Mouse (Mus musculus) embryonic facial prominence, embryonic 10.5 days (tissue): Measurements from ENCODE around the gene Gm43302. TPM values are rescaled to one million over a fixed set of nuclear protein-coding genes. Genes with fewer than 3 reads are reported as not detected.
"Not testable (repeated sequence)": the region's sequence is repeated elsewhere in the genome, so short reads cannot be mapped to it uniquely, and the experiment has no call there.

Experiments
- DNase-seq: peaks from one replicate; pipeline ENCODE4 v3.0.0-alpha.2; 2017; ENCODE audit warnings: low spot score
- H3K27ac ChIP-seq: fragments of 300-500 bp; sonication (generic); replicated peaks from 2 replicates; pipeline ENCODE4 v1.5.1; 2016; ENCODE audit warnings: mild to moderate bottlenecking
- H3K27me3 ChIP-seq: fragments of 300-500 bp; sonication (generic); replicated peaks from 2 replicates; pipeline ENCODE4 v1.6.1; 2016; ENCODE audit warnings: low read depth, mild to moderate bottlenecking; ENCODE audit not compliant: poor library complexity, severe bottlenecking
- H3K36me3 ChIP-seq: fragments of 300-500 bp; sonication (generic); replicated peaks from 2 replicates; pipeline ENCODE4 v1.6.1; 2016; ENCODE audit warnings: mild to moderate bottlenecking, moderate library complexity
- H3K4me1 ChIP-seq: fragments of 300-500 bp; sonication (generic); 2 replicates; pipeline ENCODE4 v1.6.1; 2016
- H3K4me3 ChIP-seq: fragments of 300-500 bp; sonication (generic); 2 replicates; pipeline ENCODE4 v1.5.1; 2016; ENCODE audit warnings: mild to moderate bottlenecking, moderate library complexity
- H3K9me3 ChIP-seq: fragments of 300-500 bp; sonication (generic); 2 replicates; pipeline ENCODE4 v1.6.1; 2016; ENCODE audit warnings: mild to moderate bottlenecking
- WGBS: fragments of 180-500 bp; shearing (Covaris S2); methylation state at CpG from one replicate; pipeline ENCODE4 v1.1.7; 2016; 5-methylcytosine and 5-hydroxymethylcytosine counted together
- polyA plus RNA-seq: library from polyadenylated mRNA; unstranded; fragments of >200 nt; fragmentation: Nextera tagmentation; extraction: Ambion mirVana; gene quantifications from 2 replicates; pipeline ENCODE4 v1.2.1, GENCODE M21; 2016

The Gm43302 gene
- polyA plus RNA-seq, 1 experiment from 2014 or later, result not detected

DNA sequence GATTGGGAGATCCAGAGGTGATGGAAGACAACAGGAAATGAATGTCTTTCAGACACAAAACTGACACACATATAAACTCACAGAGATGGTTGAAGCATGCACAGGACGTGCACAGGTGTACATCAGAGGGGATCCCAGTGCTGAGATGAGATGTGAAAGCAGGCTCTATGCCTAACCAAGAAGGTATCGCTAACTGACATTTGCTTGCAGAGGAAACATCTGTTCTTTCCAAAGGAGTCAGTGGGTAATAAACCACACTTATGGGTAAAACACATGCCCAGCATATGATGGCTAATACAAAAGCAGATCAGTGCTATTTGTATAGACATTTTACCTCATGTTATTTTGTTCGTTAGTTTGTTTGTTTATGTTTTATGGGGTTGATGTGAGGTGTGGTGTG is 32.8 kb downstream of the Gm43302 start:
- not testable (repeated sequence) for DNase-seq, H3K4me1 ChIP-seq, H3K27ac ChIP-seq, H3K4me3 ChIP-seq, H3K36me3 ChIP-seq, H3K27me3 ChIP-seq, H3K9me3 ChIP-seq
- 100% methylated on average over 1 of the region's 3 CpGs for WGBS

DNA sequence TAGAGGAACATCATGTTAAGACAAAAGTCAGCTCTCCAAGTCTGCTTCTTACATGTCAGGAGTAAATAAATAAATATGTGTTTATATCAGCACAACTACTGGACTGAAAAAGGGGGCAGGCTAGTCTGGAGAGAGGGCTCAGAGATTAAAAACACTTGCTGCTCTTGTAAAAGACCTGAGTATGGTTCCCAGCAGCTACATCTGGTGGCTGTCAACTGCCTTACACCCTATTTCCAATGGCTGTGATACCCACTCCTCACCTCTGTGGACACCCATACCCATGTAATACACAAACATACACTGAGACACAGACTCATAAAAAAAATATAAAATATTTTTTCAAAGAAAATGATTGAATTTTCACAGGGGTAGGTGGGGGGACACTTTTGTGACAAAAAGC is 41.0 kb downstream of the Gm43302 start:
- Histone ChIP-seq H3K4me1 (no peaks in the 10 kb centered on the region), H3K36me3 (no peaks in the 10 kb centered on the region), H3K27ac (no peak overlapping the region), H3K9me3 (no peaks in the 10 kb centered on the region), H3K27me3 (no peaks in the 10 kb centered on the region), H3K4me3 (no peak overlapping the region)
- no peak for DNase-seq

DNA sequence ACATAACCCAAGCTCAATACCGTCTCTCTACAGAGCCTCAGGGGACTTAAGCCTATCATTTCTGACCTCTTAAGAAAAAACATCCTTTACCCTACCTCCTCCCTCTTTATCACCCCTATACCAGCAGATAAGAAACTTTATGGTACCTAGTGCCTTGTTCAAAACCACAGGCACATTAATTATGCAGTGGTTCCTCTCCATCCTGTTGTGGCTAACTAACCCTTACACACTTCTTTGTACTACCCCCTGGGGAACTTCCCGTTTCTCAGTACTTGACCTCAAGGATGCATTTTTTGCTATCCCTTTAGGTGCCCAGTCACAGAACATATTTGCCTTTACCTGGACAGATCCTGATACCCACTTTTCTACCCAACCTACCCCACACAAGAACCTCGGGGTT is 48.8 kb downstream of the Gm43302 start:
- H3K4me3 ChIP-seq, H3K36me3 ChIP-seq, DNase-seq, H3K27me3 ChIP-seq, H3K27ac ChIP-seq, H3K9me3 ChIP-seq, H3K4me1 ChIP-seq: not testable (repeated sequence)
- WGBS, result 81% methylated on average over 3 of the region's 3 CpGs

DNA sequence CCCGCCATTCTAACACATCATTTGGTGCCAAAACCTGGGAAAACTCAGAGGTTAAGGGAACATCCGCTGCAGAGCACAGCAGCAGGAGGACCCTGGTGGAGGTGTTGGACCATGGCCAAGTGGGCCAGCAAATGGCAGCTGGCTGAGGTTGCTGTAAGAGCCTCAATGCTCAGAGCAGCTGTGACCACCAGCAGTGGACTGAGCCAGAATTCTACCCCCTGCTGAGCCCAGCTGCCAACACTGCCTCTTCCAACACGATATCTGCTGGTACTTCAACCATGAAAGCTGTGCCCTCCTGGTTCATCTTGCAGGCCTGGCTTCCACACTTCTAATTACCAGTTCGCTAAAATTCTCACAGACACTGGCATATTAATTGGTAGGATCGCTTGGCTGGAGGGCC is 52.5 kb downstream of the Gm43302 start:
- not testable (repeated sequence) for H3K4me1 ChIP-seq, H3K9me3 ChIP-seq, H3K27me3 ChIP-seq, DNase-seq, H3K4me3 ChIP-seq, H3K27ac ChIP-seq, H3K36me3 ChIP-seq
- WGBS, result 83% methylated on average over 5 of the region's 5 CpGs

DNA sequence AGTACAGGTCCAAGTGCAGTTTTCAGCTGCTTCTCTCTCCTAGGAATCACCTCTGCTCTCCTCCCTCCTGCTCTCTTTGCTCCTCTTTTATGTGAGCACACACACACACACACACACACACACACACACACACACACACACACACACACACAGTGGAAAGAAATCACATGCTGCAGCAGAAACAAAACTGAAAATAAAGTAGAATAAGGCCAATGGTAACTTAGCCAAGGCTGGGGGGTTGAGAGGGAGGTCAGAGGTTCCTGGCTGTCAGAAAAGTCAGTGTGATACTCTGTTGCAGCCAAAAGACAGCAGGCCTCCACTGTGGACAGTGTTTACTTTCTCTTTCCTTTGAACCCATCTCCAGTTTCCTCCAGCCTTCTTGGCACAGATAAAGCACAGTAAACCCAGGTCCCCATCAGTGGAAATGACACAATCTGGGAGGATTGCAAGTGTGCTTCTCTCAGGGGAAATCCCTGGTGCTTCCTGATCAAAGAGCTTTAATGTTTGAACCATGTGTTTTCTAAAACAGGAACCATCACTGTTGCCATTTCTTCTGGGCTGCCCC is 53.9 kb downstream of the Gm43302 start, which contains the start of gene Gbp10:
Gbp10 (minus strand) TSS at position 51 of the 565 bp plus-strand sequence.
- H3K4me1 ChIP-seq, H3K9me3 ChIP-seq, H3K27me3 ChIP-seq, DNase-seq, H3K27ac ChIP-seq, H3K36me3 ChIP-seq, H3K4me3 ChIP-seq: not testable (repeated sequence)

DNA sequence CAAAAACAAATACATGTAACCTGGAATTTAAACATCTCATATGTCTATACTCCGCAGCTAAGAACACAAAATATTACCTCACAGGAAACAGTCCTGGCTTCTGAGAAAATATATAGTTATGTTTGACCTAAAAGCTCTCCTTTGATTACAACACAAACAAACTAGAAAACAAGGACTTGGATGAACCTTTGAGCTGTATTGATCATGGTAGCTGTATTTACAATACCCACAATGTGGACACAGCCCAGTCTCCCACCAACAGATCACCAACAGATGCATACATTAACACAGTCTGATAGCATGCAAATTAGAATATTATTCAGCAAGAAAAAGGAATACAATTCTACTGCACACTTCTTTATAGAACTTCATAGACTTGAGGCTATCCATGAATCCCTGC is 55.1 kb downstream of the Gm43302 start:
- not testable (repeated sequence) for H3K27me3 ChIP-seq, DNase-seq, H3K9me3 ChIP-seq, H3K27ac ChIP-seq, H3K4me3 ChIP-seq, H3K36me3 ChIP-seq, H3K4me1 ChIP-seq
- 81% methylated on average over 1 of the region's 1 CpGs for WGBS

DNA sequence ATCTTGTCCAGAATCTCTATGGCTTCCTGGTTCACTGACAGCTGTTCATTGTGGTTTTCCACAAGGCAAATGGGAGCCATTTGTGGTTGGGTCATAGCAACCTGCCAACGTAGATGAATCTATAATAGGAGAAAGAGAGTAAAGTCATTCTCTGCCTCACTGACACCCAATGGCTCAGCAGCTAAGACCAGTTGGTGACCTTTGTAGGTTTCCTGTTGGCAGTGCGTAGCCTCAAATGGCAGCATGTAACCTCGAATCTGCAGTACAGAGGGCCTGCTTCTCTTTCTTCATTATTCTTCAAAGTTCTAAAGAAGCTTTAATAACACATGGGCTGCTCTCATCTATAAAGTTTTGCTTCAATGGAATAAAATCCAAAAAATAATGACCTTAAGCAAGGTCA is 57.5 kb downstream of the Gm43302 start:
- H3K9me3 ChIP-seq, H3K36me3 ChIP-seq, H3K4me3 ChIP-seq, H3K4me1 ChIP-seq, DNase-seq, H3K27me3 ChIP-seq, H3K27ac ChIP-seq: not testable (repeated sequence)
- WGBS, result 83% methylated on average over 3 of the region's 3 CpGs

DNA sequence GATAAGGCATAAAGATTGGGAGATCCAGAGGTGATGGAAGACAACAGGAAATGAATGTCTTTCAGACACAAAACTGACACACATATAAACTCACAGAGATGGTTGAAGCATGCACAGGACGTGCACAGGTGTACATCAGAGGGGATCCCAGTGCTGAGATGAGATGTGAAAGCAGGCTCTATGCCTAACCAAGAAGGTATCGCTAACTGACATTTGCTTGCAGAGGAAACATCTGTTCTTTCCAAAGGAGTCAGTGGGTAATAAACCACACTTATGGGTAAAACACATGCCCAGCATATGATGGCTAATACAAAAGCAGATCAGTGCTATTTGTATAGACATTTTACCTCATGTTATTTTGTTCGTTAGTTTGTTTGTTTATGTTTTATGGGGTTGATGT is 84.5 kb downstream of the Gm43302 start:
- H3K27me3 ChIP-seq, H3K36me3 ChIP-seq, H3K9me3 ChIP-seq, H3K4me1 ChIP-seq, H3K4me3 ChIP-seq, DNase-seq, H3K27ac ChIP-seq: not testable (repeated sequence)
- 92% methylated on average over 1 of the region's 3 CpGs for WGBS

DNA sequence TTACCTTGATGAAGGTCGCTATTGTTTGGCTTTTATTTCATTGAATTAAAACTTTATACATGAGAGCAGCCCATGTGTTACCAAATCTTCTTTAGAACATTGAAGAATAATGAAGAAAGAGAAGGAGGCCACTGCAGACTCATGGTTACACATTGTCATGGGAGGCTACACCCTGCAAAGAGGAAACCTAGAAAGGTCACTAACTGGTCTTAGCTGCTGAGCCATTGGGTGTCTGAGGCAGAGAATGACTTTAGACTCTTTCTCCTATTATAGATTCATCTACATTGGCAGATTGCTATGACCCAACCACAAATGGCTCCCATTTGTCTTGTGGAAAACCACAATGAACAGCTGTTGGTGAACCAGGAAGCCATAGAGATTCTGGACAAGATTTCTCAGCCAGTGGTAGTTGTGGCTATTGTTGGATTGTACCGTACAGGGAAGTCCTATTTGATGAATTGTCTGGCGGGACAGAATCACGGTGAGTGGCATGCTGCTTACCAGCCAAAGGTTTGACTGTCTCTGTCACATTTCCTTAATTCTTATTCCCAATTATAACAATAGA is 92.6 kb downstream of the Gm43302 start:
- not testable (repeated sequence) for H3K36me3 ChIP-seq, DNase-seq

DNA sequence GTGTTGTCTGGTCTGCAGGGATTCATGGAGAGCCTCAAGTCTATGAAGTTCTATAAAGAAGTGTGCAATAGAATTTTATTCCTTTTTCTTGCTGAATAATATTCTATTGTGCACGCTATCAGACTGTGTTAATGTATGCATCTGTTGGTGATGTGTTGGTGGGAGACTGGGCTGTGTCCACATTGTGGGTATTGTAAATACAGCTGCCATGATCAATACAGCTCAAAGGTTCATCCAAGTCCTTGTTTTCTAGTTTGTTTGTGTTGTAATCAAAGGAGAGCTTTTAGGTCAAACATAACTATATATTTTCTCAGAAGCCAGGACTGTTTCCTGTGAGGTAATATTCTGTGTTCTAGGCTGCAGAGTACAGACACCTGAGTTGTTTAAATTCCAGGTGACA is 94.3 kb downstream of the Gm43302 start:
- H3K9me3 ChIP-seq, H3K27me3 ChIP-seq, H3K4me3 ChIP-seq, H3K36me3 ChIP-seq, H3K4me1 ChIP-seq, H3K27ac ChIP-seq, DNase-seq: not testable (repeated sequence)
- 96% methylated on average over 1 of the region's 1 CpGs for WGBS

More for the DNA sequence above, 92.6 kb downstream of the Gm43302 start:
- H3K27me3 ChIP-seq, H3K9me3 ChIP-seq, H3K4me3 ChIP-seq, H3K27ac ChIP-seq, H3K4me1 ChIP-seq: not testable (repeated sequence)
- WGBS, result 87% methylated on average over 4 of the region's 4 CpGs

DNA sequence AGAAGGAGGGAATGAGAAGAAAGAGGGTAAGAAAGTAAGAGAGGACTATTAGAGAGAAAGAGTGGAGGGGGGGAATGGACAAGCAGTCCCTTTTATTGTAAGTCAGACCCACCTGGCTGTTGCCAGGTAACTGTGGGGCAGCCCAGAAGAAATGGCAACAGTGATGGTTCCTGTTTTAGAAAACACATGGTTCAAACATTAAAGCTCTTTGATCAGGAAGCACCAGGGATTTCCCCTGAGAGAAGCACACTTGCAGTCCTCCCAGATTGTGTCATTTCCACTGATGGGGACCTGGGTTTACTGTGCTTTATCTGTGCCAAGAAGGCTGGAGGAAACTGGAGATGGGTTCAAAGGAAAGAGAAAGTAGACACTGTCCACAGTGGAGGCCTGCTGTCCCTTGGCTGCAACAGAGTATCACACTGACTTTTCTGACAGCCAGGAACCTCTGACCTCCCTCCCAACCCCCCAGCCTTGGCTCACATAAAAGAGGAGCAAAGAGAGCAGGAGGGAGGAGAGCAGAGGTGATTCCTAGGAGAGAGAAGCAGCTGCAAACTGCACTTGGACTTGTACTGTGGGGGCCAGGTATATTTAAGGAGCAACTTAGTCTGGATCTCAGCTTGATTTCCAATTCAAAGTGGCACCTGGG is 95.5 kb downstream of the Gm43302 start:
- DNase-seq, H3K36me3 ChIP-seq, H3K4me1 ChIP-seq, H3K9me3 ChIP-seq, H3K27ac ChIP-seq, H3K4me3 ChIP-seq, H3K27me3 ChIP-seq: not testable (repeated sequence)

DNA sequence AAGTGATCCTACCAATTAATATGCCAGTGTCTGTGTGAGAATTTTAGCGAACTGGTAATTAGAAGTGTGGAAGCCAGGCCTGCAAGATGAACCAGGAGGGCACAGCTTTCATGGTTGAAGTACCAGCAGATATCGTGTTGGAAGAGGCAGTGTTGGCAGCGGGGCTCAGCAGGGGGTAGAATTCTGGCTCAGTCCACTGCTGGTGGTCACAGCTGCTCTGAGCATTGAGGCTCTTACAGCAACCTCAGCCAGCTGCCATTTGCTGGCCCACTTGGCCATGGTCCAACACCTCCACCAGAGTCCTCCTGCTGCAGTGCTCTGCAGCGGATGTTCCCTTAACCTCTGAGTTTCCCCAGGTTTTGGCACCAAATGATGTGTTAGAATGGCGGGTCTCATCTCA is 97.2 kb downstream of the Gm43302 start:
- not testable (repeated sequence) for DNase-seq, H3K27ac ChIP-seq, H3K4me3 ChIP-seq, H3K9me3 ChIP-seq, H3K27me3 ChIP-seq, H3K36me3 ChIP-seq, H3K4me1 ChIP-seq
- WGBS, result 90% methylated on average over 5 of the region's 5 CpGs

DNA sequence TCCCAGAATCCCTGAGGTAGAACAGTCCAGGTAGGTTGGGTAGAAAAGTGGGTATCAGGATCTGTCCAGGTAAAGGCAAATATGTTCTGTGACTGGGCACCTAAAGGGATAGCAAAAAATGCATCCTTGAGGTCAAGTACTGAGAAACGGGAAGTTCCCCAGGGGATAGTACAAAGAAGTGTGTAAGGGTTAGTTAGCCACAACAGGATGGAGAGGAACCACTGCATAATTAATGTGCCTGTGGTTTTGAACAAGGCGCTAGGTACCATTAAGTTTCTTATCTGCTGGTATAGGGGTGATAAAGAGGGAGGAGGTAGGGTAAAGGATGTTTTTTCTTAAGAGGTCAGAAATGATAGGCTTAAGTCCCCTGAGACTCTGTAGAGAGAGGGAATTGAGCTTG is 101.0 kb downstream of the Gm43302 start:
- not testable (repeated sequence) for DNase-seq, H3K4me3 ChIP-seq, H3K27ac ChIP-seq, H3K36me3 ChIP-seq, H3K4me1 ChIP-seq, H3K27me3 ChIP-seq, H3K9me3 ChIP-seq
- WGBS, result 86% methylated on average over 2 of the region's 2 CpGs
